Mouse (Mus musculus): ENCODE data around the gene Lnx2.

GRCm38 (mm10) chr5:146989051-146989450 lies 87.3 kb downstream of the Lnx2 start:
- TF ChIP-seq CTCF (IDR thresholded peaks at IDR 0.05; ENCODE audit: low read depth): no peak
- TF ChIP-seq EP300 (optimal IDR thresholded peaks at IDR 0.05): no peak
